Mouse (Mus musculus) 416B (cell line): ENCODE measurements at regions not wholly inside any gene's neighbourhood (a gene's known extent, or its start where the extent isn't known, plus 50 kb on each side); places are given as distances from the start of the nearest gene placed in this dataset.

Experiments used
- DNase-seq: peaks from one replicate; pipeline ENCODE4 v3.0.0; 2011; ENCODE audit warnings: low read depth

DNA sequence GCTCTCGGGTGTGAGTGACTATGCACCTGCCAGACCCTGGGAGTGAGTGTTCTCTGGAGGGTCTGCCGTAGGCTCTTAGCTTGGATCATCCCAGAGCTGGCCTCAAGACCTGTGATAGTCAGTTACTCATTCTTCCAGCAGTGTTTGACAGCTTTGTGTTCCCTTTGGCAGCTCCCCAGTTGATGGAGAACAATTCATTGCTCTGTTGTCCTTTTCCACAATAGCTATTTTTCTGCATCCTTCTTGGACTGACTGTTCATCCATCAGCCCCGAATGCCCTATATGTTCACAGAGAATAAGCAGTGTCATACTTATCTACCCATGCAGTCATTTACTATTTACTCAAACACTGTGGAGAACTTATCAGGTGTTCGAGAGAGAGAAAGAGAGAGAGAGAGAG lies 1368.5 kb downstream of the Gsdmc2 start:
- DNase-seq, result no peak

DNA sequence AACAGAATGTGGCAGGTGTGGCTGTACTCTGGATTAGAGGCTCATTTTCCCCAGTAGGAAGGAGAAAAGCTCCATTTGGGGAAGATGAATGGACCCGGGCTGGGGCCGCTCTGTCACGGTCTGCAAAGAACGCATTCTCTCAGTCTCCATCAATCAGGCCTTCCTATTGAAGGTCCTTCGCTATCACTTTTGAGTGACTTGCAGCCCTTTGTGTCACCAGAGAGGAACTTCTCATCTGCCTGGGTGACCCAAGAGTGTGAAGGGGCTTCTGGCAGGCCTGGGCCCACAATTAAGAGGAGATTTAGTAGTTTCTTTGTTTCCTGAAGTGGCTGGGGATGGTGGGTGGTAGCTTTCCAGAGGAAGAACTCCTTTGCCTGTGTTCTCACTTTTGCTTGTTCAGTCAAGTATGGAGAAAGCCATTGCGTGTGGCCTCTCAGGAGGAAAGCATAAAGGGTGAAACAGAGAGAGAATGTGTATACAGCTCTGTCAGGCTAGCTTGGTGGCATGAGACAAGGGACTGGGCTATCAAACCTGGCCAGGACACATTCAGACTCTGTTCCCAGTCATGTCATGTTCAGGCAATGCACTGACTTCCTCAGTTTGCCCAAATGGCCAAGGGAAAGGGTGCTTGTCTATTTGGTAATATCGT lies 1374.2 kb downstream of the Gsdmc2 start:
- no peak for DNase-seq

DNA sequence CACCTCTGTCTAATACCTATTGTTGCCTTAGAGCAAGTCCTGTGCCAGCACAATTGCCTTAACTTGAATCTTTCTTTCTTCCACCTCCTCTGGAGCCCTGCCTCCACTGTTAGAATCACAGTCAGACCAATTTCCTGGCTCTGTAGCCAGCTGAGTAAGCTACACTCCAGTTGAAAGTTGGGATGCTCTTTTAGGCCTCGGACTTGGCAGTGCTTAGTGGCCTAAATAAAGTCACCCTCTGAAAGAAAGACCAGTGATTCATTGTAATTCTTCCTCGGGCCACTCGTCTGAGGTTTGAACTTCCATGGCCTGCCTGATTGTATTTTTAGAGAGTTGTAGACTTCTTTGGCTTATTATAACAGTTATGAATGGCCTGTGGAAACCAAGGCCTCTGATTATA lies 1376.9 kb downstream of the Gsdmc2 start:
- no peak for DNase-seq

DNA sequence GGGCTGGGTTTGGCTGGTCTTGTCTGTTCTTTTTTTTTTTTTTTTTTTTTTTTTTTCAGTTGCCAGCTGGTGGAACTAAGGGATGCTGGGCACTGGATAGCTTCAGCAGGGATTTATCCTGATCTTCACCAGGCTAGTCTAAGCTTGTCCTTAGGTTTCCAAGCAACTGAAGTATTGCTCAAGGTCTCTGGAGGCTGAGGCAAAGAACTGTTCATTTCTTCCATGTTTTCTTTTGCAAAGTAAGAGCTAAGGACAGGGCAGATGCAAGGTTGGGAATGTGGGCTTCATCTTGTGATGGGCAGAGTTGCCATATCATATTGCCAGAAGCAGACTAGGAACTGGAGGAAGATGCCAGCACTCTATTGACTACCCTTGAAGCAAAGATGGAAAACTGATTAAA lies 1378.1 kb downstream of the Gsdmc2 start:
- no peak for DNase-seq

DNA sequence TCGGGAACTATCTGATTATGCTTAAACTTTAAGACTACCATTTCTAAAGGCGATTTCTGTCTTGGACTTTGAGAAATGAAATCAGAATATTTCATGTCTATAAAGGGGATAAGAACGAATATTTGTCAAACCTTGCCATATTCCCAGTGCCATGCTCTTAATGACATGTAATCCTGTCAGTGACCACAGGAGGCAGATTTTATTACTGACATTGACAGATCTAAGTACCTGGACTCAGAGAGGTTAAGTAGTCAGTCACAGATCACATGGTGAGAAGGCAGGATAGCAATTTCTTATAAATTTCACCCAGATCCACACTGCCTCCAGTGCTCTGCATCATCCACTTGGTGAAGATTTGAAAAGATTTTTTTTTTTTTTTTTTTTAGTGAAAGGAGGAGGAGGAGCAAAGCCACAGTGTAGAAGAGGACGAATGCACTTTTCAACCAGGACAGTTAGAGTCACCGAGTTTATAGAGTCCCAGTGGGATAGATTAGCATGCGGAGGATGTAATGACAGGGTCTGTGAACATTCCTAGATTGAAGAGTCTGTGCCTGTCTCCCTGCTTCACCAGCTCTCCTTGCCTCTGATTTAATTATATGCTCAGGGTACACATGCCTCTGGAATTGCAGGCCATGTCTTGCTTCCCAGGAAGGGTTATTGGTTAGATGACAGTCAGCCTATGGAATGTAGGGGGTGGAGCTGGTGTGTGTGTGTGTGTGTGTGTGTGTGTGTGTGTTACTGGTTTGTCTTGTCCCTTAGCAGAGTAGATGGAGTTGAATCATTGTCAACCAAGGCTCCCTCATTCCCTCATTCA lies 1379.7 kb downstream of the Gsdmc2 start:
- DNase-seq, result no peak

DNA sequence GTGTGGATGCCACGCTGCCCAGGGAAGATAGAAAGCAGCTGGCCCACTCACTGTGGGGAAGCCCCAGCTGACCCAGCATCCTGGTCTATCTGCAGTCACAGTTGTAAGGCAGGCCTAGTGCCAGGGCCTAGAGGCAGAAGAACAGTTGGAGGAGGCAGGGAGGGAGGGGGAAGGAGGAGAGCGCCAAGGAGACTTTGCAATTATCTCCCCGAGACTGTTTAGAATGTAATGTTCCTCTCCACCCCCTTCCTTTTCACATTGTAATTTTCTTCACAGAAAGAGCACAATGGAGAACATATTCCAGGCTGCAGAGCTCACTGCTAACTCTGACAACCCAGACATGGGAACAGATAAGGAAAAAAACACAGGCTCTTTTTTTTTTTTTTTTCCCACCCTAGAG lies 1382.3 kb downstream of the Gsdmc2 start:
- no peak for DNase-seq

DNA sequence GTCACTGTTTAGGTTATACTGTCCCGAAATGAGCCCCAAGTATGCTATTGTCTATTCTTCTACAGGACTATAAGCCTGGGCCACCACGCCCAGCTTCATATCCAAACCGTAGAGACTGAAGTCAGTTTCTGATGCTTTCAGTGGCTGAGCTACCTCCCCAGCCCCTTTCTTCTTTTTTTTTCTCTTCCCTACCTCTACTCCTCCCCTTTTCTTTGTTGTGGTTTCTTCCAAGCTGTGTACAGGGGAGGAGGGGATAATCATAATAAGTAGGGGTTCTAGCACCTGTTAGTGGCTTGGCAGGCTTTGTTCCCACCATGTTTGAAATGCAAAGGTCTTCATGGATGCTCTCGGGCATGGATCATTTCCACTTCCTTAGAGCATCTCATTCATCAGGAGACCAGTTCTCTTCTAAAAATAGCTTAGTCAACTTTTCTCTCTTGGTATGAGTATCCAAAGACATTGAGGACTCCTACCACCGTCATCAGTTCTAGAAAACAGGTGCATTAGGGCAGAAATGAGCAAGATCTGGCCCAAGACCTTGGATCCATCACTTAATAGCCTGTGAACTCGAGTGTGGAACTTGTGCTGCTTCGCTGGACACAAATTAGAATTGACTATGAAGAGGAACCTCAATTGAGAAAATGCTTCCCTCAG lies 1383.5 kb downstream of the Gsdmc2 start:
- DNase-seq, result no peak

DNA sequence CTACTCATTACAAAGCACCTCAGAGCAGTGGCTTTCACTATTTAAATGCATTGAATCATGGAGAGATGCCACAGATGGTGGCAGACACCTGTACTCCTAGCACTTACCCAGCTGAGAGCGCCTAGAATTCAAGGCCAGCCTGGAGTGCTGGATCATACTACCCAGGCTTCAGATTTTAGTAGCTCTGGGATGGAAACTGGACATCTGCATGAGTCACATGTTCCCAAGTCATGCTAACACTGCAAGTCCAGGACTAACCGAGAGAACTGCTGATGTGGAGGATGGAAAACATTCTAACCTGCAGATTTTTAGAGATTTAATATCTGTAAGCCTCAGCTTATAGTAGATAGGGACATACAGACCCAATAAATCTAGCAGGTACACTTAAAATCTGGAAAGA lies 1384.3 kb downstream of the Gsdmc2 start:
- DNase-seq, result no peak

DNA sequence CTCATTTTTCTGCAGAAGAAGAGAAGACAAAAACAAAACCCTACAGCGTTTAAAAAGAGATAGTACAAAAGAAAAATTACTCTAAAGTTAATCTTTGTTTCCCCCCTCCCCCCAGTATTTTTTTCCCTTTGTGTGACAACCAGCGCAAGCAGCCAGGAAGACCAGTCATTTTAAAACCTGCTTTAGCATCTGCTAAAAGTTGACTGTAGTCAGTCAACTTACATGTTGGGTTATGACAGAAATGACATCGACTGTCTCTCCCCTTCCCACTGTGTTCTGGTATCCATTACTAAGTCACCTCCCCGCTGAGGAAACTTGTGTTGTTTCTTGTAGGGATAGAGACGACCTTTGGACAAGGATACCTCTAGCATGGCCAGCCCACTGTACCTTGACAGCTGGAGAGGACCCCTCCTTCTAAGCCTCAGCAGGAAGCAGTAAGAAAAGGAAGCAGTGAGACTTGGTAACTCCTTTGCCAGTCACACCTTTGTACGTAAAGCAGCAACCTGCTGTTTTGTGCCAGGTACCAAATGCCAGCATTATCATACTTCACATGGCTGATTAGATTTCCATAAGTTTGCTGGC lies 1384.9 kb downstream of the Gsdmc2 start:
- no peak for DNase-seq

DNA sequence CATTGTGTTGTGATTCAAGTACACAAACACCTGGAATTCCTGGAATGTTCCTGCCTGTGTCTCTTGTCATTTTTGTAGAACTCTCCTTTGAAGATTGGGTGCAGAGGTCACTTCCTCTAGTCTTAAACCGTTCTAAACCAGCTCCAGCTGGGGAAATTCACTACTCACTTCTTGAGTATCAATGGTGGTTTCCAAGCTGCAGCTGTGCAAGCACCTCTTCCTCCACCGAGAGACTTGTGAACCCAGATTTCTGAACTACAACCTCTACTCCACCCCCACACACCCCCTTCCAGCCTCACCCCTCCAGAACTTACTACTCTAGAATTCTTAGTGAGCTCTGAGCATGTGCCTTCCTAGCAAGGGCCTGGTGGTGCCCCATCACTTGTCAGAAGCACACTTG lies 1387.0 kb downstream of the Gsdmc2 start:
- no peak for DNase-seq

DNA sequence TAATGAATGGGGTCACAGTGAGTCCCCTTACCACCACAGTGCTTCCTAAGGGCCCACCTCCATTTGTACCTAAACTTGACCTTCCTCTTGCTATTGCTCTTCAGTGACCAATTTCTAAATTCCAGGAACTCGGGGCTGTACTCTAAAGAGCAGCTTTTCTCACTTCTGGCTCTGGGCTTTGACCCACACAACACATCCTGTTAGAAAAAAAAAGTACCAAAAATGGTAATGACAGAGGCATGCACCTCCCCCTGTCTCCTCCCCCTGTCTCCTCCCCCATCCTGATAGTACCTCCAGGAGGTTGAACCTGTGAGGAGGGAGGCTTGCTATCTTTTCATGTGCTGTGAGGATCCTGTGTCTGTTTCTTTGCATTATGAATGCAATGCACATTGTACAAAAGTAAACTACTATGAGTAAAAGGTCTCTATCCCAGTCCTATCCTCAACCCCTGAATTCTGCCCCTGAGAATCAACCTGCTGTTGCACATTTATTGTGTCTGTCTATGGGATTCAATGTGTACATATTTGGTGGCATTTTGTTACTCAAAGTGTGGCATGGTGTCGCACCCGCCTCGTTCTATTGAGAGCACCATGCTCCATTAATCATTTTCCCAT lies 1387.8 kb downstream of the Gsdmc2 start:
- DNase-seq, result no peak

DNA sequence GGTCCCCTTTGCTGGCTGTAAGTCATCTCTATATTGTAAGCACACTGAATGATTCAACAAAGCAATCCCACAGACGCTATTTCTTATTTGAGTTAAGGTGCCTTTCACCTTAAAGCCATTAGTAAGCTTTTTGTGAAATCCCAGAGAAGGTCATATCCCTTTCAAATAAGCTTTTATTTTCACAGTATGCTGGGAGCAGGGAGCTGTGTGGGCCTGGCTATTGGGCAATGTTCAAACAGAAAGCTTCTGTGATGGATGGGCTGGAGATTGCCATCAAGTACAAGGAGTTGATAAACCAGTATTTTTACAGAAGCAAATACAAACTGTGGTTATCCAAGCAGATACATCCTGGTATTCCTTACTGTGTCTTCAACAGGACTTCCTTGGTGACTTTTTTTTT lies 1389.0 kb downstream of the Gsdmc2 start:
- no peak for DNase-seq

DNA sequence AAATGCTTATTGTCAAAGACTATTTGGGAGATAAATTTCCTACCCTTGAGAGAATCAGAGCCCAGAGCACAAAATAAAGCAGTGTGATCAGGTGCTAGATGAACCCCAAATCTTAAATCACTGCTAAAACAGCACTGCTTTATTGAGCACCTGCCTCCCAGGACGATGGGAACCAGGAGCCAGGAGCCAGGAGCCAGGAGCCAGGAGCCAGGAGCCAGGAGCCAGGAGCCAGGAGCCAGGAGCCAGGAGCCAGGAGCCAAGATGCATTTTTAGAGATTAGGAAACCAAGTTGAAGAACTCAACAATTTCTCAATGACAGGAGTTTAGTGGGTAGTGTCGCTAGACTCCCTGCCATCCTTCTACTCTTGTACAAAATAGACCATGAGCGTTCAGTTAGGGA lies 1396.9 kb downstream of the Gsdmc2 start:
- DNase-seq, result no peak

DNA sequence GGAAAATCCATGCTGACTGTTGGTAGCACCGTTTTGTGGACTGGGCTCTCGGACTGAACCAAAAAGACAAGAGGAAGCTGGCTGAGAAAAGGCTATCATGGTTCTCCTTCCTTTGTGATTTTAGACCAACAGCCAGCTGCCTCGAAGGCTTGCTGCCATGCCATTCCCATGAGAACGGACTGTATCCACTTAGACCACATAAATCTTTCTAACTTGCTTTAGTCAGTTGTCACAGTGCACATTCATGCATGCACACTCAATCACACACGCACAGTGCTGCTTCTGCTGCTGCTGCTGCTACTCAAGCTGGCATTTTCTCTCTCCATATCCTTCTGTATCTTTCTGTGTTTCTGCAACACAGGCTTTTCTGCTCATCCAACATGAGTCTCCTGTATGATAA lies 1405.8 kb downstream of the Gsdmc2 start:
- no peak for DNase-seq

DNA sequence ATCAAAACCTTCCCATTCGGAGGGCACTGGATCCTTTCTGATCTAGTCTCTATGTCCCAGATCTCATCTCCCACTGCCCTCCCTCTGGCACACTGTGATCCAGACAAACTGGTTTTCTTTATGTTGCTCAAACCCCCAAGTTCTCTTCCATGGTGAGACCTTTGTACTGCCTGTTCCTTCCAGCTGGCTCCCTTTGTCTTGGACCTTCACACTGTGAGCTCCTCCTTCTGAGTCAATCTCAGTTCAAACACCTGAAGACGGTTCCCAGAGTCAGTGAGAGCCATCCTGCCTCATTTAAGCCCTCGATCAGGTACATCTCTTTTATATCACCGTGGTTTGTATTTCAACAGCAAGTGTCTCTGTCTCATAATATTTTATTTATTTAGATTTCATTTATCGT lies 1408.3 kb downstream of the Gsdmc2 start:
- no peak for DNase-seq

DNA sequence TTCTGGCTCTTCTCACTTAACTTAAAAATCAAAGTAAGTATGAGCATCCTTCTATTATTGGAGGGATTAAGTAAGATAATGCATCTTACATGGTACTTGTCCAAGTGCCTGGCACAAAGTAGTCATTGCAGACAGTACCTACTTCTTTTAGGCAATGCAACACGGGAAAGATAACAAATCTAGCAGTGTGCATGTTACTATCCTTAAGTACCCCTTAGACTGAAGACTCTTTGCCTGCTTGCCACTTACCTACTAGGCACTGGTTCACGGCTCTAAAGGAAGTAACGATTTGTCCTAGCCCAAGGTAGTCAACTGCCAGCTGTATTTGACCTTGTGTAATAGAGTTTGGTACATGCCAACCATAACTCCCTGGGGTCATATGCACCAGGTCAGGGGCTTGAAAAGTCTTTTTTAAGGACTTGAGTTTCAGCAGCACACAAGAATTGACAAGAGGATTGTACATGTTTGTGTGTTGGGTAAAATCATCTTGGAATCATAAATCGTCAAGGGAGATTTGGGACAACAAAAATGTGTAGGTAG lies 1409.8 kb downstream of the Gsdmc2 start:
- DNase-seq, result no peak

DNA sequence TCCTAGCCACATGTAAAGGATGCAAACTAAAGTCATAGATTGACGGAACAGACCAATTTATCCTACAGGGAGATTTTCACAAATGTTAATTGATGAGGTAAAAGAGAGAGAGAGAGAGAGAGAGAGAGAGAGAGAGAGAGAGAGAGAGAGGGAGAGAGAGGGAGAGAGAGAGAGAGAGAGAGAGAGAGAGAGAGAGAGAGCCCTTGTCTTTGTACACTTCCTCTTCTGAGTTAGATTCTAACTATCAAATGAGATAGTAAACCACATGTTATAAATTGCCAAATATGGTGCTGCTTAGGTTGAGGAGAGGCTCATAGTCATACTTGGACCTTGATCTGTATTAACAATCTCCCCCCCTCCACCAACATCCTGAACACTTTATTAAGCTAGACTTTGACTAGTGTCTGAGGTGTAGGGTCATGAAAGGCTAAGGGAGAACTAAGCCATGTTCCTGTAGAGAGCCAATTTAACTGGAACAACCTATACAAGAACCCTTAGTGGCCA lies 1412.2 kb downstream of the Gsdmc2 start:
- peak; percentile 48 for DNase-seq

DNA sequence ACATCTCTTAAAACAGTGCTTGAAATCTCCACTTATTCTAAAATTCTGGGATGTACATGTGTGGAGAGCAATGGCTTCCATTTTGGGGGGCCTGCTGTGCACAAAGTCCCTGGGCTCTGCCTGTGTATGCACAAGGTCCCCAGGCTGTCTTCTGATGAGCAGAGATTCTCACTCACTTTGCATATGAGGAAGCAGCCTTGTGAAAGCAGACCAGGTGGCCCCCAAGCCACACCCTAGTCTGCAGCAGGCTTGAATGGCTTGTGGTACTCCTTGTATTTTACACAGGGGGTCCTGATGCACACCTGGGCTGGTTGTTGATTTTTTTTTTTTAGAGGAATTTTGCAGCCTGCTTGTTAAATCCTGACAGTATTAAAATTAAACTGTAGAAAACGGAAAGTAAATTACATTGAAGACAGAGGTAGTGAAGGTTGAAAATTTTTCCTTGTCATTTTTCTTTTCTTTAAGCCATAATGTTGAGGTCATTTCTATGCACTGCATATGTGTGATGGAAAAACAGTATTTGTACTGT lies 1413.8 kb downstream of the Gsdmc2 start:
- no peak for DNase-seq

DNA sequence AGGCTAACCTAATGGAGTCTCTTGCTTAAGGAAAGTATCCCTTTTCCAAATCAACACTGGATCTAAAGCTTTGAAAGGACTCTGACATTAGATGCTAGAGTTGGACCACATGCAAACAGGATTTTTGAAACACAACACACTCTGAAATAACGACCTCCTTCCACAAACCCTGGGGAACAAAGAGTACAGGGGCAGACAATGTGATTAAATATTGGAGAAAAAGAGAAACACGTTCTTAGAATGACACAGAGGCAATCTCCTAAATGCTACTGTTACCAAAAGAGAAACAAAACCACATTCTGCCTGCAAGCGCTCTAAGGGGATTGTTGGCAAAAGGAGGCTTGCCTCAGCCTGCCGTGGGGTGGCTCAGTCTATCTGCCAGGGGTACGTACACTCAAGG lies 1422.0 kb downstream of the Gsdmc2 start:
- no peak for DNase-seq

DNA sequence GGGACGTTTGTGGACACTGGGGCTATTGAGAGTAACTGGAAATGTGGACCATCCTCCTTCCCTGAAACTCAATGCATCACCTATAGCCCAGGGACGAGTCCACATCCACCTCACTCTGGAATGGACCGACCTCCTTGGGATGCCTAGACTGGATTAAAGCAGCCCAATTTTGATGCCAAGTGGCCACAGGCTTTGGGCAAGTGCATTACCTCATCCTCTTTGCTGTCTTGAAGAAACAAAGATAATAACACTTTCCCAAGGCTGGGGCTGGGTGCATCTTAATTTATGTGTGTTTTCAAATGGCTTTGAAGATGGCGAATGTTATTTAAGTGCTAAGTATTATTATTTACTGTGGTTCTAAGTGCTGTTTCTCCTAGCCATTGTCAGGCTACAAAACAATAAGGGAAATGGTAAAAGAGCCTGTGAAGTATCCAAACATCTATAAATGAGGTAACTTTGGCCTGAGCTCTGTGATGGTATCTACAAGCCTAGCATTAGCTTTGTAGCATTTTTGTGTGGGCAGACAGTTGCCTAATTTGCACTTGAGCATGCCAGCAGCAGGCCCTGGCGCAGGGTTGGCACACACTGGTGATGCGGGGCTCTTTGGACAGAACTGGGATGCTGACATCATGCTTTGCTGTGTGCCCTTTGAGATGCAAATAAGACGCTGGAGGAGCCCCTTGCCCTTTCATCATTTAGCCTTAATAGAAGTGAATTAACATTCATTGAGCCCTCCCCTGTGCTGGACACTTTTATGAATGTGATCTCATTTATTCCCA lies 1423.7 kb downstream of the Gsdmc2 start:
- no peak for DNase-seq

DNA sequence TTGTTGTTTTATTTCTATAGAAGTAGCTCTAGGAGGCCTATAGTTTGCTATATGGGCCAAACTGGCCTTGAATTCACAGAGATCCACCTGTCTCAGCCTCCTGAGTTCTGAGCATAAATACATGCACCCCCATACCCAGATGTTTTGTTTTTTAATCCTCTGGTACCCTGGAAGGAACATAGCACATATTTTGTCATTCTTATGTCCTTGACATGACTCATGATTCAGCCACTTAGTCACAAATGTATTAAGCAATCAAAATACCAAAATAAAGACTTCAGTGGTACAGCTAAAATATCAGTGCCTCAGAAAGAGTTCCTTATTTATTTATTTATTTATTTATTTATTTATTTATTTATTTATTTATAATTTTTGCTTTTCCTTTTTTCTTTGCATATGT lies 1428.3 kb downstream of the Gsdmc2 start:
- peak; percentile 78 for DNase-seq
